Mouse (Mus musculus): ENCODE results near the gene Asic2.

DNA sequence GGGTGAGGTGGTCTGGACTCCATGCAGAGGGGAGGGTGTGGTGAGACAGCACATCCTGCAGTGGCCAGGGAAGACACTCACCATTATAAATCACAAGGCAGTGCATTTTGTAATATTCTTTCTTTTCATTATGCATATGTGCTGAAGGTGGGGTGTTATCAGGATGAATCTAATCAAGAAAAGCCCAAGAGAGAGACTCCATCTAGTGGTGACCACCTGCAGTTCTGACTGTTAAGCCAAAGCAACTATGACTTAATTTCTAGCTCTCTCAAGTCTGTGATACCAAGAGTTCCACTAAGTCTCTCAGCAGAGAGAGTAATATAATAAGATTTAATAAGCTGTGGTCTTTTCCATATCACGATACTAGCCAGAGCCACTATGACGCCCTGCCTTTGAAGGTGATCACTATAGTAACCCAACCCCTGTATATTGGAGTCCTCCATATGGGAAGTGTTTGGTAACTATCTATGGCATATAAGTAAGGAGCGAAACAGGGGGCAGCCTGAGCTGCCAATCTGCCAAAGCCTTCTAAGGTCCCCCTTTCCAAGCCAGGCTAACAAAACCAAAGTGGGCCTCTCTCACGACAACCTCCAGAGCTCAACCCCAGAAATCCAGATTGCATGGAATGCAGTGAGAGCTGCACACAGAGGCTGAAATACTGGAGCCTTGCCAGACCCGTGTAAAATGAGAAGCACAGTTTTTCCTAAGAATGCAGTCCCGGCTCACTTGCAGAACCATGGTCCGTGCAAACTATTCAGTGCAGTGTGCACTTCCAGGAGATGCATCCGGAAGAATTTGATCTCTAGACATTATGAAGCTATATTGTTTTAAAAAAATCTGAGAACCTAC is 459.6 kb downstream of the Asic2 start:
- TF ChIP-seq CTCF (IDR thresholded peaks at IDR 0.05; ENCODE audit: borderline replicate concordance, insufficient read depth, low read length) (no peak), POLR2A (IDR thresholded peaks at IDR 0.05; ENCODE audit: low read depth, low read length) (no peak)

All from embryonic fibroblast, embryonic 13.5 days (primary cell).